Mouse (Mus musculus): ENCODE measurements around the gene Rab33a.

Rab33a gene

DNA sequence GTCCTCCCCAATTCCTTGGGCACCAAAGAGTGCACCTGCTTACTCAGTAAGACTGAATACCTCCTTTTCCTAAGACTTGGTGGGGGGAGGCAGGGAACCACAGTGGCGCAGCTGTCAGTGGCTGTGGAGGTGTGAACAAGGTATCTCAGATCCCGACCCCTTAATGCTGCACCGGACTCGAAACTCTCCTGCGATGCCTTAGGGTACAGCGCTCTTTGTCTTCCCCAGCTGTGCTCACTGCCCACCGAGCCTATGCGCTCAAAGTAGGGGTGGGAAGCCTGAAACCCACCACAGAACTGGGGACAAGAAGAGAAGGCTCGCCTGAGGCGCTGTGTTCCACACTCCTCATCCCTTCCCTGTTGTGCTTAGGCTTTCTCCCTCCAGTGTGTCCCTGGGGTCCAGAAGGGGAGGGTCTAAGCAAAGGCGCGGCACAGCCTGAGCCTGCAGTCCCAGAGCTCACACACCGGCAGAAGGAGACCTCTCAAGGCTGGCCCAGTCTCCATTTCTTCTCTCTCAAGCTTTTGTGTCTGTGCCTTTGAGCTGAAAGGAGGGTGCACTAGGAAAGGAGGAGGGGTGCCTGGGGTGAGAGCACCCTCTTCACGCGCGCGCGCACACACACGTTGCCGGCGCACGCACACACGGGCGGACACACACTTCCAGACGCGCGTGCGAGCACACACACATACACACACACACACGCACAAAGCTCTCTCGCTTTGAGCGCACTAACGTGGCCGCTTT lies at the start of gene Rab33a:
Gene Rab33a, plus strand, starts transcription at position 478 of the 741 bp plus-strand sequence.
- no peak for DNase-seq (ENCODE audit: inconsistent ontology term)

DNA sequence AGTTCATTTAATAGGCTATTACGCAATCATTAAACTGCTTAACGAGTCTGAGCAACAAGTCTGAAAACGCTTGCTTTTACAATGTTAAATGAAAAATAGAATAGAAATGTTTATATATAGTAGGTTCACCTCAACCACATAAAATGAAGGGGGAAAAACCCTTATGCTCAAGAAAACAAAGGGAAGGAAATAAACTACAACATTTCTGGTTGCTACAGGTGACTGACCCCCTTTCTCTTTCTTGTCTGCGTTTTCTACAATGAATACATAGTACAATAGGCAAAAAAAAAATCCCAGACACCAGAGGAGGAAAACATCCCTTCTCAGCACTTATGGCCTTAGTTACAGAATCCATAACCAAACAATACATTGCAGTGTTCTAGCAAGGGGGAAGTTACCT lies 38.0 kb upstream of the Rab33a start:
- DNase-seq (ENCODE audit: inconsistent ontology term): no peak

DNA sequence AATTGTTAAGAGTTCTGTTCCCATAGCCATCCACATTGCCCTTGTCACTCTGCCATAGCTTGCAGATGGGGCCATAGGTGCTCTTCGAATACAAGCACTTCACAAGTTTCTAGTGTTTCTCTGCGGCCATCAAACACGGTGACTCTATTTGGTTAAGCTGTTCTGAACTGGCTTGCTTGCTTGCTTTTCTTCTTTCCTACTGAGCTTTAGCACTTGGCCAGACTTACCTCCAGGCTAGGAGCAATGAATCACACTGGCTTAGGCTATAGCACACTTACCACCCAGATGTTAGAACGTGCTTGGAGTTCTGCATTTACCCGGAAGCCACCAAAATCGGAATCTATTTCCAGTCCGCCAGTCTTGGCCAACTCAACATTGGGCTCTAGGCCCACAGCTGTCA lies 37.4 kb upstream of the Rab33a start:
- no peak for DNase-seq (ENCODE audit: inconsistent ontology term)

DNA sequence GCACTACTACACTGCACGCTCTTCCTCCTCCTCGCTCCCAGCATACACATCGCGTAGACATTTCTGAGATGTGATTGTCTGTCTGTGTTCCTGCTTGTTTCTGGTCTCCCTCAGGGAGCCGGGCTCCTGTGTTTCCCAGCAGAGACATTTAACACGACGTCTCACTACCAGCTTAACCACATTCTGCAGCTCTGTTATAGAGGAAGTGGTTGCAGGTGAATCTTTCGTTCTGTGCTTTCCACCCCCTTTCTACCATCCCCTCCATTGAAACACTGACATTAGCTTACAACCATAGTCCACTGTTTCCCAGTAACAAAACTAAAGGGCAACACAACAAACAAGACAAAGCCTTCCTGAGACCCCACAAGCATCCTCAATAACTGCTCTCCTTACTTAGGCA lies 25.3 kb upstream of the Rab33a start:
- DNase-seq (ENCODE audit: inconsistent ontology term): no peak

DNA sequence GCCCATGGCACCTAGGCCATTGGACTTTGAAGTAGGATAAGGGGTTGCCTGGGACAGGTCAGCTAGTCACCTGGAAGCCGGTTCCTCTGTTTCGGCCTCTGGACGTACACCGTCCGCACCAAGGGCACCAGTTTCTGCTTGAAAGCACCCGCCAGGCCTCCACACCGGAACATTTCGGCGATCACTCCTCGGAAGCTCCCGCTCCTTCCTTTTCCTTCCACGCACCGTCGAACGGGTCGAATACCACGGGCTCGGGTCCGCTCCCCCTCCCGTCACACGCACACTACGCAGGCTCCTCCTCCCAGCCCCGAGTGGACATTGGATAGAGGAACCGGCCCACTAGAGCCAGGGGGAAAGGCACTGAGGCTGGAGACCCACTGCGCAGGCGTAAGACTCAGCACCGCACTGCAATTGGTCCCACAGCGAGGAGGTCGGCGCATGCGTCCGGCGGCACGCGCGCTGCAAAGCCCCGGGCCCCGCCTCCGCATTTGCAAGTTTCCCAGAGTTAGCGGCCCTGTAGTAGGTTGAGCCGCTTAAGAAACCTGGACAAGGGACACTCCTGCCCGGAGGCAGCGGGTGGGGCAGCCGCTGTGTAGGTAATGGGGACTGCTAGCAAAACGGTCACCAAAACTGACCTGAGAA lies 5.8 kb upstream of the Rab33a start, which contains the start of gene Aifm1:
Gene Aifm1, minus strand, starts transcription at position 398 of the 642 bp plus-strand sequence.
- peak; percentile 95 for DNase-seq (ENCODE audit: inconsistent ontology term)

DNA sequence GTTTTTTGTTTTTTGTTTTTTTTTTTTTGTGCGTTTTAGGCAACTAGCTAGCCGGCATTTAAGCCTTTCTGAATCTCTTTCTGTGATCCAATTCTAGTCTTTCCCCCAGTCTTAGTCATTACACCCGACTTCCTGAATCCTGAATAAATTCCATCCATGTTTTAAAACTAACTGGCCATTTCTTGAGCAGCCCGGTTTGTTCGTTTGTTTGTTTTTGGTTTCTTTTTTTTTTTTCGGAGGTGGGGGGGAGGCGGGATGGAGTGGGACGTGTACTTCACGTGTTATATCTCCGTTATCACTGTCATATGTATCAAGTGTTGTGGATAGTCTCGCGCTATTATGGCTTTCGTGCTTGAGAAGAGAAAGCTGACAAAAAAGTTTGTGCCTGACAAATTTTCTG lies 5.3 kb upstream of the Rab33a start:
- peak; percentile 67 for DNase-seq (ENCODE audit: inconsistent ontology term)

DNA sequence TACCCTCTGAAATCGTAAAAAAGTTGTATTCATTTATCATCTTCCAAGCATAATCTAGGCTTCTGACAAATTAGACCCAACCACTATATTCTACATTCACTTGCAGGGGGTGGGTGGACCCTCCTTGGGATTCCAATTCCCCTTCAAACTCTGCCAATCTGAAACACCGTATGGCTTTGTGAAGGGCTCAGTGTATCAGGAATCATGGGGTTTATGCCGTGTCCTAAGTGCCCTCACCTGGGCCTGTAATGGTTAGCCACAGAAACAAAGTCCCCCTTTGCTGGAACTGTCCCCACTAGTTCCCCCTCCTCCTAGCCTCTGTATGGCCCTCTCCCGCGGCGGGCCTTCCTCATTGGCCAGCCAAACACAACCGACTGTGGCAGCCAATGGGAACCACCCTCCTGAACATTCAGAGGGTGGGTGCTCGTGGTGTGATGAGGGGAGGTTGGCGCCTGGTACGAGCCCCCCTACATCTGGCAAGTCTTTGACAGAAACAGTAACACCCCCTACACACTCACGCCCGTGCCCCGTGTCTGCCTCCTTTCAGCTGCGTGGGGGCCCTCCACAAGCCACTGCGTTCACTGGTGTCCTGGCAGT lies 776 bp upstream of the Rab33a start:
- no peak for DNase-seq (ENCODE audit: inconsistent ontology term)

DNA sequence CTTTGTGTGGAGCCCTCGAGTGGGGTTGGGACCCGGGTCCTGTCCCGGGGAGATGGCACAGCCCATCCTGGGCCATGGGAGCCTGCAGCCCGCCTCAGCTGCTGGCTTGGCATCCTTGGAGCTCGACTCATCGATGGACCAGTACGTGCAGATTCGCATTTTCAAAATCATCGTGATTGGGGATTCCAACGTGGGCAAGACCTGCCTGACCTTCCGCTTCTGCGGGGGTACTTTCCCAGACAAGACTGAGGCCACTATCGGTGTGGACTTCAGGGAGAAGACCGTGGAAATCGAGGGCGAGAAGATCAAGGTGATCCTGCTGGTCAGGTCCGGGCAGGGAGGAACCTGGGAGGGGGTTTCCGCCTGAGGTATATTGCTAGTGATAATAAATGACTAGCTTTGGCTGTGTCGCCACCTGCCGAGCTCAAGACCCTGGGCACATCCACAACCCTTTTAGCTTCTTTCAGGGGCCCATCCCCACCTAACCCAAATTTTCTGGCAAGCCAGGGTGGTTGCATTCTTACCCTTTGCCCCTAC lies 532 bp downstream of the Rab33a start:
- DNase-seq (ENCODE audit: inconsistent ontology term): no peak

DNA sequence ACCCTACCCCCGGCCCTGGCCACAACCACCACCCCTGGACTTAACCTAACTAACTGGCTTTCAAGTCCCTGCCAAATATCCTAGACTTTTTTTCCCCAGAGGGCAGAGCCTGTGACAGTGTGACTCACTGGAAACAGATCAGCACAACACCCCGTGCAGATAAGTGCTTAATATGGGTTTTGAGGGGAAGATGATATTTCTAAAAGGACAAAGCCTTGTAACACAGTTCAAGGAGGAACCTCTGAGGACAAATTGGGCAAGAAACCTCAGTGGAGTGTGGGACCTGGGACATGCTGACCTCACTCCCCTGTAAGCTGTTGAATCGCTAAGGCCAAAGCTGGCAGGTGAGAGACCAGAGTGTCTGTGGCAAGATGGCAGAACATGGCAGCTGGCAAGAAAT lies 2.6 kb downstream of the Rab33a start:
- DNase-seq (ENCODE audit: inconsistent ontology term): no peak

DNA sequence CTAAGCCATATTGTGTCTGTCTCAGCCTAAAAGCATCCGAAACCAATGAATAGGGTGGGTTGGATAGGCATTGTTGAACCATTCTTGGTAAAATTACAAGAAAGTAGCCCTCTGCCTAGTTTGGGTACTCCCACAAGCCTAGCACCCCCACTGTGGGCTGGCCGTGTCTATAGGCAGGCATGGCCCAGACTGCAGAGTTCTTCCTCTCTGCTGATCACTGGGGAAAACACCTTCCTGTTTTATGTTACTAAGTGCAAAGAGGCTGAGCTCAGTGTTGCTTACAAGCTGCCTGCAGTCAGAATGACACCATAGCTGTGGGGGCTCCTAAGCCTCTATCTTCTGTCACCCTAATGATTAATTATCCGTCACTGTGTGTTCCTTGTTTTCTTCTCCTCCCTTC lies 4.4 kb downstream of the Rab33a start:
- DNase-seq (ENCODE audit: inconsistent ontology term): no peak

DNA sequence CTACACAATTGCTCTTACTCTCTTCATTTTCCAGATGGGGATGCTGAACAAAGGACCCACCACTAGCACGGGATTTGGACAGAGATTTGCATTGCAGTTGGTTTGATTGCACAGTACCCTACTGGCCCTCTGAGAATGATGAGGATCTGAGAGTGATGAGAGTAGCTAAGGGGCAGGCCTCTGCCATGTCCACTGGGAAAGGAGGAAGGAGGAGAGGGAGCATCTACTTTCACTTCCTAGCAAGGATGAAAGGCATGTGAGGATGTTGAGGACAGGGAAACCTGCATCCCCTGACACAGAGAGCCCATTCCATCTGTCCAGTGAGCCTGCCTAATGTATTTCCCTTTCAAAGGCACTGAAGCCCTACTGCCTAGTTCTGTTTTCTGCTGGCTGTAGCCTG lies 6.2 kb downstream of the Rab33a start:
- DNase-seq (ENCODE audit: inconsistent ontology term): no peak

DNA sequence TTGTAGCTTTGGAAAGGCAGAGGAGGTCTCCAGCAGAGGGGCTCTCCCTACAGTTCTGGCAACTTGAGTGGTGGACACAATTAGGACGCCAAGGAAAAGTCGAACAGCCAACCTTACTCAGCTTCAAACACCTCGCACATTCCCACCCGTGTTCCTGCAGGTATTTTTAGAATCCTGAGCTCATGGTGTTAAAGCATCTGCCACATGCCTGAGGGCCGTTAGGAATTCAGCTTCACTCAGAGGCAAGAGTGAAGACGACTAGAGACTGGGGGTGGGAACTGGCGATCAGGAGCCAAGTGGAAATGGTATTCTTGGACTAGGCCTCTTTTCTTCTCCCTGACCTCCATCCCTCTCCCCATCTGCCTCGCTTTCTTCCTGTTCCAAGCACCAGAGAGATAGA lies 6.8 kb downstream of the Rab33a start:
- DNase-seq (ENCODE audit: inconsistent ontology term): no peak

DNA sequence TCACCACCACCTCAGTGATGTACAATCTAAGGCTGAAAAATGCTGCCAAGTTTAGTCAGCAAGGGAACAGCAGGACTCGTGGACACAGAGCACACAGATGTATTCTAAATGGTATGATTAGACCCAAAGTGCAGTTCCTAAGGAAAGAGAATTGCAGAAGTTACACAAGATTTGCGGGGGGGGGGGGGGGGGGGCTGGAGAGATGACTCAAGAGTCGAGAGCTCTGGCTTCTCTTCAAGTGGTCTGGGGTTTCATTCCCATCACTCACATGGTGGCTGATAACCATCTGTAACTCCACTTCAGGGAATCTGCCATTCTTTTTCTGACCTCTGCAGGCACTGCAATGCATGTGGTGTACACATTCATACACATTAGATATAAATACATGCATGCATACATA lies 7.3 kb downstream of the Rab33a start:
- DNase-seq (ENCODE audit: inconsistent ontology term): no peak

DNA sequence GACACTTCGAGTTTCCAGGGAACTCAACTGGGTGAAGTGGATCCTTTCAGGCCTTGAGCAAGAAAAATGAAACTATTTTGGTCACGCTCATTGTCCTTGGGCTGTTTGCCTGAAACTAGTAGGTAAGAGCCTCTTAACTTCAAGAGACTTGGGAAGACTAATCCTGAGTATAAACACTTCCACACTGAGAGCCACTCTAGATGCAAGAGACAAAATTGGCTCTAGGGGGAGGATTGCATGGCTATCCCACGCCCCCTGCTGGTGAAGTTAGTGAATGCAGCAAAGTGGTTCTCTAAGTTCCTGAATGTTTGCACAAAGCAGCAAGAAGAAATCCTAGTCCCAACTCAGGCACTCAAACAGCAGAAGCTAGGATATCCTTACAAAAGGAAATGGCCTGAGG lies 13.1 kb downstream of the Rab33a start:
- peak; percentile 37 for DNase-seq (ENCODE audit: inconsistent ontology term)

All from Muller cell, postnatal 12 days (primary cell).